Mouse (Mus musculus): ENCODE results near the gene Jak3. TPM values are rescaled to one million over a fixed set of nuclear protein-coding genes. Genes with fewer than 3 reads are reported as not detected.
A peak's percentile ranks its signal among the peaks of the same experiment; 100 is the strongest.

Gene Jak3
- polyA plus RNA-seq, 1 experiment = 68.0 TPM

DNA sequence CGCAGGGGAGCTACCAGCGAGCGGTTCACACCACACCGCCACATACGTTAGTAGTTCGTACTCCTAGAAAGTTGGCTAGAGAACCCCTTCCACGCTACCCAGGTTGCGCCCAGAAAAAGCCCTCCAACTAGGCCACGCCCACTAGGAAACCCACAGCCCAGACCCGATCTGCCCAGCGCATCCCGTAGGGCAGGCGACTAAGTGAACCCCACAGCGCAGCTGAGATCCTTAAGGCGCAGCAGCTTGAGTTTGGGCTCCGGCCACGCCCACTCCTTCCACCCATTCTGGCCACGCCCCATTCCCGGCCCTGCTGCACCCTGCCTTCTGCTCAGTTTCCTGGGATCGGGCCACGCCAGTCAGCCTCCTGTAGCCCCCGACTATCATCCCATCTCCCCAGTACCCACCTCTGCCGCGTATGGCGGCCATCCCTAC, 46.3 kb upstream of the Jak3 start:
- peak; percentile 54 for DNase-seq
- TF ChIP-seq CTCF (IDR thresholded peaks at IDR 0.05; ENCODE audit: borderline replicate concordance, control insufficient read depth, extremely low read depth, insufficient read depth, low read length, poor library complexity) = no peak
- no peak for TF ChIP-seq POLR2A (IDR thresholded peaks at IDR 0.05; ENCODE audit: control insufficient read depth, extremely low read depth, insufficient read depth, low read length, poor library complexity)
- 5% methylated on average over 25 of the region's 25 CpGs for WGBS

GRCm38 (mm10) chr8:71630761-71631160, 45.3 kb upstream of the Jak3 start:
- H3K36me3 ChIP-seq (ENCODE audit: control insufficient read depth, insufficient read depth, low read length) = no peaks in the 10 kb centered on the region
- H3K4me3 ChIP-seq (ENCODE audit: control insufficient read depth, insufficient read depth, low read length) = no peak overlapping the region
- H3K27me3 ChIP-seq (ENCODE audit: control insufficient read depth, insufficient read depth, low read length) = no peaks in the 10 kb centered on the region
- TF ChIP-seq CTCF (IDR thresholded peaks at IDR 0.05; ENCODE audit: borderline replicate concordance, control insufficient read depth, extremely low read depth, insufficient read depth, low read length, poor library complexity) = no peak
- TF ChIP-seq POLR2A (IDR thresholded peaks at IDR 0.05; ENCODE audit: control insufficient read depth, extremely low read depth, insufficient read depth, low read length, poor library complexity) = no peak
- no peak overlapping the region for H3K27ac ChIP-seq (ENCODE audit: control insufficient read depth, insufficient read depth, low read length)
- WGBS = 68% methylated on average over 6 of the region's 6 CpGs
- DNase-seq = no peak
- H3K4me1 ChIP-seq (replicated peaks; ENCODE audit: control insufficient read depth, insufficient read depth, low read length) = peaks cover 41% of the 10 kb centered on the region

More for the DNA sequence above, 46.3 kb upstream of the Jak3 start:
- Histone ChIP-seq H3K4me3 (ENCODE audit: control insufficient read depth, insufficient read depth, low read length) (peak overlapping the region; percentile 53), H3K4me1 (replicated peaks; ENCODE audit: control insufficient read depth, insufficient read depth, low read length) (peaks cover 40% of the 10 kb centered on the region), H3K27ac (ENCODE audit: control insufficient read depth, insufficient read depth, low read length) (no peak overlapping the region), H3K27me3 (ENCODE audit: control insufficient read depth, insufficient read depth, low read length) (no peaks in the 10 kb centered on the region), H3K36me3 (ENCODE audit: control insufficient read depth, insufficient read depth, low read length) (no peaks in the 10 kb centered on the region)

DNA sequence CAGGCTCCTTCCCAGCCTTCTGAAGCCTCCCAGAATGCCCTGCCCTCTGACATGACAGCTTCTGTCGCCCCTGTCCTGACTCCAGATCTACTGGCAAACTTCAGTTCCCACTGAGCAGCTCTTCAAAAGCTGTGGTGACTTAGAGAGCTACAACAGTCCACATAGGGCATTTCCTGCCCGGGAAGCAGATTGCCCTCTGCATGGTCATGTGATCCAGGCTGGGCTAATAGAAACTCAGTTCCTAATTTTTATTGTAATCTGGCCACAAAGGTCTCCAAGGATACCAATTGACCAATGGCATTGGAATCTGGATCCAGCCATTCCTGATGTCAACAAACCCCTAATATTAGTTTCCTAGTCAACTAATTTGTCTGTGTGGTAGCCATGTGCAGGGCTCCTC, 44.2 kb upstream of the Jak3 start:
- Histone ChIP-seq H3K36me3 (ENCODE audit: control insufficient read depth, insufficient read depth, low read length) (no peaks in the 10 kb centered on the region), H3K27me3 (ENCODE audit: control insufficient read depth, insufficient read depth, low read length) (no peaks in the 10 kb centered on the region), H3K27ac (ENCODE audit: control insufficient read depth, insufficient read depth, low read length) (no peak overlapping the region), H3K4me3 (ENCODE audit: control insufficient read depth, insufficient read depth, low read length) (no peak overlapping the region), H3K4me1 (replicated peaks; ENCODE audit: control insufficient read depth, insufficient read depth, low read length) (peaks cover 40% of the 10 kb centered on the region)
- no peak for TF ChIP-seq CTCF (IDR thresholded peaks at IDR 0.05; ENCODE audit: borderline replicate concordance, control insufficient read depth, extremely low read depth, insufficient read depth, low read length, poor library complexity)
- TF ChIP-seq POLR2A (IDR thresholded peaks at IDR 0.05; ENCODE audit: control insufficient read depth, extremely low read depth, insufficient read depth, low read length, poor library complexity) = no peak
- WGBS = 34% methylated on average over 2 of the region's 2 CpGs
- DNase-seq = no peak

DNA sequence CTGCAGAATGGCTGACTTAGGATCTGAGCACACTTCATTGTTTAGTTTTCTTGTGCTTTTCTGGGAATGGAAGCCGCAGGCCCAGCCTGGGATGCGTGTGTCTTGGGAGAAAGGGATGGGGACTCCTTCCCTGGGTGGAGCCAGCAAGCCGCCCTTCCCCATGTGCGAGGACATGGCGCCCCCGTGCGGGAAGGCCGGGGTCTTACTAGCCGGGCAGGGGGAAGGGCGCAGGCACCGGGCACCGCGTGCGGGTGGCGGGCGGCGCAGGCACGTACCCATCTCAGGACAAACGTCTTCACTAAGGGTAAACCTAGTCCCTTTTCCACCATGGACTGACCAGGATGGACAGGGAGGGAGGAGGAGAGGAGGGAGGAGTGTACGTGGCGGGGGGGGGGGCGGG, 42.9 kb upstream of the Jak3 start:
- peak; percentile 87 for DNase-seq
- H3K36me3 ChIP-seq (ENCODE audit: control insufficient read depth, insufficient read depth, low read length) = no peaks in the 10 kb centered on the region
- WGBS = 2% methylated on average over 19 of the region's 22 CpGs
- H3K27me3 ChIP-seq (ENCODE audit: control insufficient read depth, insufficient read depth, low read length) = no peaks in the 10 kb centered on the region
- TF ChIP-seq POLR2A (IDR thresholded peaks at IDR 0.05; ENCODE audit: control insufficient read depth, extremely low read depth, insufficient read depth, low read length, poor library complexity) (no peak), CTCF (IDR thresholded peaks at IDR 0.05; ENCODE audit: borderline replicate concordance, control insufficient read depth, extremely low read depth, insufficient read depth, low read length, poor library complexity) (peak; percentile 90)
- H3K27ac ChIP-seq (ENCODE audit: control insufficient read depth, insufficient read depth, low read length) = no peak overlapping the region
- peak overlapping the region; percentile 14 for H3K4me3 ChIP-seq (ENCODE audit: control insufficient read depth, insufficient read depth, low read length)
- H3K4me1 ChIP-seq (replicated peaks; ENCODE audit: control insufficient read depth, insufficient read depth, low read length) = peaks cover 29% of the 10 kb centered on the region

GRCm38 (mm10) chr8:71633981-71634667, 42.0 kb upstream of the Jak3 start:
- no peaks in the 10 kb centered on the region for H3K27me3 ChIP-seq (ENCODE audit: control insufficient read depth, insufficient read depth, low read length)
- TF ChIP-seq POLR2A (IDR thresholded peaks at IDR 0.05; ENCODE audit: control insufficient read depth, extremely low read depth, insufficient read depth, low read length, poor library complexity) = no peak
- peak; percentile 27; the same call in 1 of the 2 replicates for TF ChIP-seq CTCF (IDR thresholded peaks at IDR 0.05; ENCODE audit: borderline replicate concordance, control insufficient read depth, extremely low read depth, insufficient read depth, low read length, poor library complexity)
- 5% methylated on average over 26 of the region's 26 CpGs for WGBS
- H3K27ac ChIP-seq (ENCODE audit: control insufficient read depth, insufficient read depth, low read length) = no peak overlapping the region
- no peaks in the 10 kb centered on the region for H3K36me3 ChIP-seq (ENCODE audit: control insufficient read depth, insufficient read depth, low read length)
- H3K4me1 ChIP-seq (replicated peaks; ENCODE audit: control insufficient read depth, insufficient read depth, low read length) = peaks cover 22% of the 10 kb centered on the region
- peak; percentile 80 for DNase-seq
- H3K4me3 ChIP-seq (ENCODE audit: control insufficient read depth, insufficient read depth, low read length) = no peak overlapping the region

GRCm38 (mm10) chr8:71637149-71638095, 38.7 kb upstream of the Jak3 start:
- Histone ChIP-seq H3K36me3 (ENCODE audit: control insufficient read depth, insufficient read depth, low read length) (no peaks in the 10 kb centered on the region), H3K4me3 (ENCODE audit: control insufficient read depth, insufficient read depth, low read length) (no peak overlapping the region), H3K27ac (ENCODE audit: control insufficient read depth, insufficient read depth, low read length) (no peak overlapping the region), H3K27me3 (ENCODE audit: control insufficient read depth, insufficient read depth, low read length) (no peaks in the 10 kb centered on the region), H3K4me1 (replicated peaks; ENCODE audit: control insufficient read depth, insufficient read depth, low read length) (peaks cover 14% of the 10 kb centered on the region)
- TF ChIP-seq POLR2A (IDR thresholded peaks at IDR 0.05; ENCODE audit: control insufficient read depth, extremely low read depth, insufficient read depth, low read length, poor library complexity) (no peak), CTCF (IDR thresholded peaks at IDR 0.05; ENCODE audit: borderline replicate concordance, control insufficient read depth, extremely low read depth, insufficient read depth, low read length, poor library complexity) (no peak)
- no peak for DNase-seq
- WGBS = 91% methylated on average over 8 of the region's 8 CpGs
